Mouse (Mus musculus) bone marrow, adult 2 months (tissue): Measurements from ENCODE around the gene H2-Q6.
"Not testable (repeated sequence)": the region's sequence is repeated elsewhere in the genome, so short reads cannot be mapped to it uniquely, and the experiment has no call there.

Source experiments
- CTCF ChIP-seq: fragments of 200-500 bp; IDR thresholded peaks from 2 replicates; pipeline ENCODE4 v1.5.1; 2011; ENCODE audit warnings: low read length, control low read depth; ENCODE audit not compliant: control insufficient read depth, insufficient read depth
- POLR2A ChIP-seq: fragments of 200-500 bp; IDR thresholded peaks from 2 replicates; pipeline ENCODE4 v1.6.1; 2011; ENCODE audit warnings: low read depth, mild to moderate bottlenecking, control low read depth, low read length, borderline replicate concordance; ENCODE audit not compliant: control insufficient read depth

DNA sequence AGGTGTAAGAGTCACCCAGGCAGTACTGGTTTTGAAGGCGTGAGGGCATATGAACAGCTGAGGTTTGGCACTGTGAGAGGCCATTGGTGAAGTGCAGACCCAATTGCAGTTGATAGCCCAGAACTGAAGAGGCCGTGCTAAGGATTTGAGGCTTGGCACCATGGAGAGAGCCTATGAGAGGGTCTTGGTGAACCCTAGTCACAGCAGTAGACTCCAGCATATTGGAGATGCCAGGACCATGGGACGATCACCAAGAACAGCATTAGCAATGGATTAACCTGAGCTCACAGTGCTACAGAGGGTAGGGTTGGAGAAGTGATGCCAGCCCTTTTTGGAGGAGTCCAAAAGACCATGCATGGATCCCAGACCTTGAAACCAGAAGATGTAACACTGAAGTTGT is 7.5 kb downstream of the H2-Q6 start:
- not testable (repeated sequence) for TF ChIP-seq CTCF, POLR2A
